Mouse (Mus musculus) heart, embryonic 15.5 days (tissue): ENCODE data around the gene Irak2. TPM values are rescaled to one million over a fixed set of nuclear protein-coding genes. Genes with fewer than 3 reads are reported as not detected.

ENCODE experiments used
- ATAC-seq: fragments of 200-750 bp; cut with Nextera tagmentation; replicated peaks from 2 replicates; pipeline ENCODE4 v1.8.0; 2017; ENCODE audit warnings: low read depth, moderate TSS enrichment; ENCODE audit not compliant: insufficient number of reproducible peaks, insufficient read depth, low FRiP score
- H3K27ac ChIP-seq: fragments of 300-500 bp; sonication (generic); 2 replicates; pipeline ENCODE4 v1.5.1; 2015; ENCODE audit warnings: mild to moderate bottlenecking, inconsistent platforms
- H3K27me3 ChIP-seq: fragments of 300-500 bp; sonication (generic); 2 replicates; pipeline ENCODE4 v1.6.1; 2015; ENCODE audit warnings: inconsistent platforms
- H3K36me3 ChIP-seq: fragments of 300-500 bp; sonication (generic); 2 replicates; pipeline ENCODE4 v1.6.1; 2015; ENCODE audit warnings: mild to moderate bottlenecking, inconsistent platforms
- H3K4me1 ChIP-seq: fragments of 300-500 bp; sonication (generic); replicated peaks from 2 replicates; pipeline ENCODE4 v1.6.1; 2015; ENCODE audit warnings: inconsistent platforms
- H3K4me2 ChIP-seq: fragments of 300-500 bp; sonication (generic); 2 replicates; pipeline ENCODE4 v1.6.1; 2015; ENCODE audit warnings: inconsistent platforms, mild to moderate bottlenecking, moderate library complexity
- H3K4me3 ChIP-seq: fragments of 300-500 bp; sonication (generic); 2 replicates; pipeline ENCODE4 v1.5.1; 2015; ENCODE audit warnings: mild to moderate bottlenecking, inconsistent platforms
- H3K9ac ChIP-seq: fragments of 300-500 bp; sonication (generic); 2 replicates; pipeline ENCODE4 v1.6.1; 2015; ENCODE audit warnings: mild to moderate bottlenecking, inconsistent platforms
- H3K9me3 ChIP-seq: fragments of 300-500 bp; sonication (generic); replicated peaks from 2 replicates; pipeline ENCODE4 v1.6.1; 2016; ENCODE audit warnings: inconsistent platforms
- WGBS: fragments of 180-500 bp; shearing (Covaris S2); methylation state at CpG from one replicate; pipeline ENCODE4 v1.1.7; 2015; ENCODE audit warnings: mixed read lengths; 5-methylcytosine and 5-hydroxymethylcytosine counted together
- polyA plus RNA-seq: library from polyadenylated mRNA; unstranded; fragments of >200 nt; fragmentation: Nextera tagmentation; extraction: Ambion mirVana; gene quantifications from 2 replicates; pipeline ENCODE4 v1.2.1, GENCODE M21; 2015

Irak2 gene
- polyA plus RNA-seq = 4.7 and 5.6 TPM in 2 replicates

DNA sequence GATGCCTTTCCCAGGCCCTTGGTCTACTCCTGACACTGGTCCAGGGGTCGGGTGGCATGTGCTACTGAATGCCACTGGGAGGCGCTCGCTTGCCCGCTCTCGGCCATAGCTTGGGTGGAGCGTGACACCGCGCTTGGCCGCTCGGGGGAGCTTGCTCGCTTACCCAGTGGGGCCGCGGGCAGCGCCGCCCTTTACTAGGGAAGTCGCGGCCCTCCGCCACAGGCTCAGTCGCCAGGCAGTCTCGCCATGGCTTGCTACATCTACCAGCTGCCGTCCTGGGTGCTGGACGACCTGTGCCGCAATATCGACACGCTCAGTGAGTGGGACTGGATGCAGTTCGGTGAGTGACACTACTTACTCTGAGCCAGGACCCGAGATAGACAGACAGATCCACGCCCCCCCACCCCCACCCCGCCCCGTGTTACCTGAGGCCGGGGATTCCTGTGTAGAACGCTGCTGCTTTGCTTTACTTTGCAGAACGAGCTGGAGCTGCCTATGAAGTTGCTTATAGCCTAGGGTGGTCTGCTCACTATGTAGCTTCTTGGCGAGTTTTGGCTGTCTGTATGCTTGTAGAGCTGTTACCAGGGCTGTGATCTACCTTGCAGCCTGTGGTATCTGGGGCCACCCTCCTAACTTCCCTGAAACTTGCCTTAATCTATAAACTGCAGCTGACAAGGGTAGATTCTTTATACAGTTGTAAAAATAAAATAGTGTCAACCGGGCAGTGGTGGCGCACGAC lies at the start of gene Irak2:
Gene Irak2, plus strand, starts transcription at position 166 of the 739 bp plus-strand sequence.
- H3K9me3 ChIP-seq = no peaks in the 10 kb centered on the region
- H3K27ac ChIP-seq = 0 out of 2 replicates have a peak within 1 kb of the TSS, but pooled peaks have one; percentile 41
- H3K36me3 ChIP-seq = no peaks in the 10 kb centered on the region
- H3K27me3 ChIP-seq = no peaks in the 10 kb centered on the region
- peak within 1 kb of the TSS; percentile 68 for H3K9ac ChIP-seq
- peak within 1 kb of the TSS; percentile 62 for H3K4me3 ChIP-seq
- WGBS = 7% methylated on average over 37 of the region's 37 CpGs
- peak; percentile 94 for ATAC-seq
- H3K4me1 ChIP-seq = peaks cover 5% of the 10 kb centered on the region; the same call in 1 of the 2 replicates
- peak within 1 kb of the TSS; percentile 68 for H3K4me2 ChIP-seq

DNA sequence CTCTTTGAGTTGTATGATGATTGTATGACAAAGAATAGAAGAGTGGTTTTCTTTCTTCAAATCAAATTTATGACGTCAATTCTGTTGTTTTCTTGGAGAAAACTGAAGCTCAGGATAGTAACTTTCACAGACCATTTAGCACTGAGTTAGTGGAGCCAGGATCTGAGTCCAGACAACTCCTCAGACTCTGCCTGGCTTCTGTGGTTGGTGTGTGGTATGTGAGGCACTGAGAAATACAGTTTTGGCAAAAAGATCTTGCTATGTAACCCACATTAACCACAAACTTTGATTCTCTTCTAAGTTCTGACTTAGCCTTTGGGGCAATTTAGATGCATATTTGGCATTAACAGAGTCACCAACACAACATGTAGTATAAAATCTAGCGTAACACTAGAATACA lies 45.6 kb upstream of the Irak2 start:
- Histone ChIP-seq H3K4me1 (no peaks in the 10 kb centered on the region), H3K9me3 (no peaks in the 10 kb centered on the region), H3K36me3 (no peaks in the 10 kb centered on the region), H3K9ac (no peak overlapping the region), H3K27ac (no peak overlapping the region), H3K4me3 (no peak overlapping the region), H3K4me2 (no peak overlapping the region), H3K27me3 (no peaks in the 10 kb centered on the region)
- WGBS = 94% methylated on average over 2 of the region's 2 CpGs
- ATAC-seq = no peak

DNA sequence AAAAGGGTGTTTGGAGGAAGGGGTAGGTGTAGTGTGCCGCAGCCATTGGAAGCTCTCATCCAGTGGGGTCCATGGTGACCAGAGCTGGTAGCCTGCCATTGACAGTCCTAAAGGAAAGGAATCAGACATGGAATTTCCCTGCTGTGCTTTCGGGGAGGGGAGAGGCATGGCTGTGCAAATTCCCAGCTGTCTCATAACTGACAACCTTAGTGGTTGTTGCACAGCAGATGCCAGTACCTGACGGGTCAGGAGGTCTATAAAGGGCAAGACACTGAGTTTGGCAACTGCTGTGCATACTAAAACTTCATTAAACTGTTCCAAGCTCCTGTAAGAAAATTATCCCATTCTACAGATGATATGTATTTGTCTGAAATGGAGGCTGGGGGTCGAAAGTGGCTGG lies 40.3 kb upstream of the Irak2 start:
- Histone ChIP-seq H3K36me3 (no peaks in the 10 kb centered on the region), H3K9me3 (no peaks in the 10 kb centered on the region), H3K9ac (no peak overlapping the region), H3K4me1 (peaks cover 7% of the 10 kb centered on the region; the same call in 1 of the 2 replicates), H3K4me3 (no peak overlapping the region), H3K27me3 (no peaks in the 10 kb centered on the region), H3K27ac (no peak overlapping the region), H3K4me2 (no peak overlapping the region)
- no peak for ATAC-seq
- WGBS = 82% methylated on average over 4 of the region's 4 CpGs

DNA sequence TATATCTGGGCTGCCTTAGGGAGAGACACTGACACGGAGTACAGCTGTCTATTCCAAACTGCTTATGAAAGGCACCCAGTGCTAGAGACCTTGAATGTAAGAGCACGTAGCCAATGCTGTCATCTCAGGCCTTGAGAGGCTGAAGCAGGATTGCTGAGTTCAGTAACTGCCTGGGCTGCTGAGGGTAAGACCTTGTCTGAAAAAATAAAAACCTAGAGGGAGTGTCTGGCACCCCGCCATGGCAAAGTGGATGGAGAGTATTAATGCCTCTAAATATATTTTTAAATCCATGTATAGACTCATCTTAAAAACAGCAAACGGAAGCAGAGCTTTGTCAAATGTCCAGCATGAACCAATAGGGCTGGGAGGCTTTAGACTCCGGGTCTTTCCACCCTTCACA lies 38.4 kb upstream of the Irak2 start:
- no peaks in the 10 kb centered on the region for H3K27me3 ChIP-seq
- H3K27ac ChIP-seq = no peak overlapping the region
- 55% methylated on average over 5 of the region's 5 CpGs for WGBS
- H3K4me3 ChIP-seq = no peak overlapping the region
- peaks cover 11% of the 10 kb centered on the region; the same call in 1 of the 2 replicates for H3K4me1 ChIP-seq
- no peaks in the 10 kb centered on the region for H3K9me3 ChIP-seq
- H3K36me3 ChIP-seq = no peaks in the 10 kb centered on the region
- no peak overlapping the region for H3K9ac ChIP-seq
- ATAC-seq = no peak
- H3K4me2 ChIP-seq = no peak overlapping the region

DNA sequence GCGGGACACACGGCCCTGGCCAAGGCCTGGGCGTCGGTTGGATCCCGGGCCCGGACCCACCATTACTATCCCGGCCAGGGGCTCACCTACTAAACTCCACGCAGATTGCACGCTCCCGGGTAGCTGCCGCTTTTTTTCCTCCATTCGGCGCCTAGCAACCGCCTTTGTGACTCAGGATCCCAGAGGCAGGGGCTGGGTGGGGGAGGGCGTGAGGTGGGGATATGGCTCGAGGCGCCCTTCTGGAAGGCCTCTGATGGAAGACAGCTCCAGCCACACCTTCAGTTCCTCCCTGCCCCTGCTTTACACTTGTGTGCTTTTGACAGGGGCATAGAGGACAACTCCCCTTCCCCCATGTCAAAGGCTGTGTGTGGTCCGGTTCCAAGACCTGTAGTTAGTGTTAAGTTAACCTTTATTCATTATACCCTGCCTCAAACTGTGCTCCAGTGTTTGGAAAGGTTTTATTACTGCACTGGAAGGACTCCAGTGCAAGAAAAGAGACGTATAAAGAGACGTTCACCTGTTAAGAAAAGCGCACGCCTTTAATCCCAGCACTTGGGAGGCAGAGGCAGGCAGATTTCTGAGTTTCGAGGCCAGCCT lies 37.6 kb upstream of the Irak2 start, which contains the start of gene Fancd2os:
Gene Fancd2os, minus strand, starts transcription at position 173 of the 597 bp plus-strand sequence.
- Histone ChIP-seq H3K4me2 (no peak within 1 kb of the TSS), H3K36me3 (no peaks in the 10 kb centered on the region), H3K9ac (no peak within 1 kb of the TSS), H3K27ac (no peak within 1 kb of the TSS), H3K4me3 (no peak within 1 kb of the TSS), H3K27me3 (no peaks in the 10 kb centered on the region), H3K9me3 (no peaks in the 10 kb centered on the region), H3K4me1 (peaks cover 15% of the 10 kb centered on the region)
- WGBS = 51% methylated on average over 23 of the region's 23 CpGs
- no peak for ATAC-seq

DNA sequence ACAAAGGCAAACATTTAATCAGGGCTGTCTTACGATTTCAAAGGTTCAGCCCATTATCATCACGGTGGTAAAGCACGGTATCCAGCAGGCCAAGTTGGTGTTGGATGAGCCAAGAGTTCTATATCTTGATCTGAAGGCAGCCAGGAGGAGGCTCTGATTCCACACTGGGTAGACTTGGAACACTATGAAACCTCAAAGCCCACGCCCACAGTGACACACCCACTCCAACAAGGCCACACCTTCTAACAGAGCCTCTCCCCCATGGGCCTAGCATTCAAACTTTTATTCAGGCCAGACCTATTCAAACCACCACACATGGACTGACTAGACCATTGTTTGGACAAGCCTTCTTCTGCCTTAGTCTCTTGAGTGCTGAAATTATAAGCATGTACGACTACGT lies 35.4 kb upstream of the Irak2 start:
- Histone ChIP-seq H3K4me3 (no peak overlapping the region), H3K9ac (no peak overlapping the region), H3K27me3 (no peaks in the 10 kb centered on the region), H3K27ac (no peak overlapping the region), H3K4me2 (no peak overlapping the region), H3K4me1 (peaks cover 22% of the 10 kb centered on the region), H3K36me3 (no peaks in the 10 kb centered on the region), H3K9me3 (no peaks in the 10 kb centered on the region)
- 85% methylated on average over 6 of the region's 6 CpGs for WGBS
- ATAC-seq = no peak

DNA sequence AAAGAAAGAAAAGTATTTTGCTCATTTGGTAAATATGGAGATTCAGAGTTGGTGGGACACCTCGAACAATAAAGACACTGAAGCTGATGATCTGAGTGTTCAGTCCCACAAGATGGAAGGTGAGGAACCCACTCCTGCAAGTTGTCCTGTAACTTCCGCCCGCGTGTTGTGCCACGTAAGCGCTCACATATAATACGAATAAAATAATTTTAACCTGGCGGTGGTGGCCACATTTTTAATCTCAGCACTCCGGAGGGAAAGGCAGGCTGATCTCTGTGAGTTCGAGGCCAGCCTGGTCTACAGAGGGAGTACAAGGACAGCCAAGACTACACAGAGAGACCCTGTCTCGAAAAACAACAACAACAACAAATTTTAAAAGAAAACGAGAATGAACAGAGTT lies 34.3 kb upstream of the Irak2 start:
- WGBS = 51% methylated on average over 12 of the region's 12 CpGs
- peak overlapping the region; percentile 88 for H3K27ac ChIP-seq

DNA sequence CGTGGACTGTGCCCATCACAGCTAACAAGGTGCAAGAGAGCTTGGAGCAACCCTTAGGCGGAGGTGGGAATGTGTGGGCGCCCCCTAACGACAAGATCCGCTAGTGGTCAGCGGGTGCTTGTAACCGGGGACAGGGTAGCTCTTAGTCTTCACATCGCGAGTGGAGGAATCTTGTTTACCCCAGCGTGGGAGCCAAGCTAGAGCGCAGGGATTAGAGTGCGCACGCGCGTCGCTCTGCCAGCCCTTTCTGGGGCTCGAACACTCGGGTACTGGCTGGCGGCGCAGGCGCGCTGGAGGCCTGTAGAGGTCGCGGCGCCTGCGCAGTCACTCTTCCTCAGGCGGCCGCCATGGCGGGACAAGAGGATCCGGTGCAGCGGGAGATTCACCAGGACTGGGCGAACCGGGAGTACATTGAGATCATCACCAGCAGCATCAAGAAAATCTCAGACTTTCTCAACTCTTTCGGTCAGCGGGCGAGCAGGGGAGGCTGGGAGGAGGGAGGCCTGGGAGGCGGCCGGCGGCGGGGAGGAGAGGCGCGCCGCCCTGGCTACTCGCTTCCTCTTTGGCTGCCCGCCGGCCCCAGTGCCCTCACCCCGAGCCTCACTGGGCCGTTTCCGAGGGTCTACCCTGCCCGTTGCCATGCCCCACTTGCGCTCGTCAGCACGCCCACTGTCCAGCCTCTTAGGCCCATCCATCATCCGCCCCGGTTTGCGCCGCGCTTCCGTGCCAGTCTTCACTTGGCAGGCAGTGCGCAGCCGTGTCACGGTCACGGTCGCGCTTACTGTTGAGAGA lies 33.6 kb upstream of the Irak2 start, which contains the start of gene Brk1:
Gene Brk1, plus strand, starts transcription at position 341 of the 792 bp plus-strand sequence.
- peak within 1 kb of the TSS; percentile 66 for H3K4me2 ChIP-seq
- peak within 1 kb of the TSS; percentile 87 for H3K4me3 ChIP-seq
- H3K4me1 ChIP-seq = peaks cover 22% of the 10 kb centered on the region
- H3K36me3 ChIP-seq = no peaks in the 10 kb centered on the region
- ATAC-seq = peak; percentile 90
- no peaks in the 10 kb centered on the region for H3K27me3 ChIP-seq
- under 1% methylated on average over 65 of the region's 65 CpGs for WGBS
- no peaks in the 10 kb centered on the region for H3K9me3 ChIP-seq
- H3K9ac ChIP-seq = peak within 1 kb of the TSS; percentile 91
- peak within 1 kb of the TSS; percentile 88 for H3K27ac ChIP-seq

More for the DNA sequence above, 34.3 kb upstream of the Irak2 start:
- H3K9me3 ChIP-seq = no peaks in the 10 kb centered on the region
- no peak for ATAC-seq
- peak overlapping the region; percentile 87 for H3K4me3 ChIP-seq
- H3K9ac ChIP-seq = peak overlapping the region; percentile 91
- peak overlapping the region; percentile 66 for H3K4me2 ChIP-seq
- peaks cover 22% of the 10 kb centered on the region for H3K4me1 ChIP-seq
- H3K27me3 ChIP-seq = no peaks in the 10 kb centered on the region
- no peaks in the 10 kb centered on the region for H3K36me3 ChIP-seq

DNA sequence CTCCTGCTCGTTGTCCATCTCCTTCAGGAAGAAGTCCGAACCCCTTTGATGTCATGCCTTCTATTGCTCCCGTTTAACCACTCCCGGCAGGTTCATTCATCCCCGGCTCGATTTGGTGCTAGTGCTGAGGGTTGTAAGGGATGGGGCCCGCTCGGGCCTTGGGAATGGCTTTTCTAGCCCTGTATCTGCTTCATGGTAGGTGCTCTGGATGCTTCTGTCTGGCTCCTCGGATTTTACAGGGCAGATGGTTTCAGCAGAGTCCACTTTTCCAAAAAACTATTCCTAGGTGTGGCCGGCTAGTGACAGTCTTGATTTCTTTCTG lies 33.1 kb upstream of the Irak2 start:
- Histone ChIP-seq H3K27me3 (no peaks in the 10 kb centered on the region), H3K36me3 (no peaks in the 10 kb centered on the region), H3K4me2 (peak overlapping the region; percentile 66), H3K4me1 (peaks cover 17% of the 10 kb centered on the region), H3K27ac (peak overlapping the region; percentile 88), H3K9me3 (no peaks in the 10 kb centered on the region), H3K9ac (peak overlapping the region; percentile 91), H3K4me3 (peak overlapping the region; percentile 87)
- peak; percentile 29; the same call in 1 of the 2 replicates for ATAC-seq
- WGBS = 4% methylated on average over 10 of the region's 10 CpGs

DNA sequence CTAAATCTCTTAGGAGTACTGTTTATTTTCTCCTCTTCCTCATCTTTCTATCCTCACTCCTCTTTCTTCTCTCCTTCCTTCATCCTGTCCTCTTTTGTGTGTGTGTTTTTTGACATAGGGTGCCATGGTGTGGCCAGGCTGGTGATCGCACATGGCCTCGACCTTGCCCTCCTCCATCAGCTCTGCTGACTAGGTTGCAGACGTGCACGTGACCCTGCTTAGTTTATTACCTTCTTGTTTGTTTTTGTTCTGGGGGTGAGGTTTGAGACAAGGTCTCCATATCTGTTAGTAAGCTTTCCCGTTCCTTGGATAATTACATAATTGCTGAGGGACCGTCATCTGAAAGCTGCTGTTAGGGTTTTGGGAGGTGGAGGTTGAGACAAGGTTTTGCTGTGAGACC lies 29.4 kb upstream of the Irak2 start:
- H3K9me3 ChIP-seq = no peaks in the 10 kb centered on the region
- ATAC-seq = no peak
- H3K9ac ChIP-seq = no peak overlapping the region
- peaks cover 4% of the 10 kb centered on the region for H3K36me3 ChIP-seq
- no peak overlapping the region for H3K27ac ChIP-seq
- H3K4me3 ChIP-seq = no peak overlapping the region
- H3K4me2 ChIP-seq = no peak overlapping the region
- H3K27me3 ChIP-seq = no peaks in the 10 kb centered on the region
- 81% methylated on average over 6 of the region's 6 CpGs for WGBS
- peaks cover 35% of the 10 kb centered on the region for H3K4me1 ChIP-seq

DNA sequence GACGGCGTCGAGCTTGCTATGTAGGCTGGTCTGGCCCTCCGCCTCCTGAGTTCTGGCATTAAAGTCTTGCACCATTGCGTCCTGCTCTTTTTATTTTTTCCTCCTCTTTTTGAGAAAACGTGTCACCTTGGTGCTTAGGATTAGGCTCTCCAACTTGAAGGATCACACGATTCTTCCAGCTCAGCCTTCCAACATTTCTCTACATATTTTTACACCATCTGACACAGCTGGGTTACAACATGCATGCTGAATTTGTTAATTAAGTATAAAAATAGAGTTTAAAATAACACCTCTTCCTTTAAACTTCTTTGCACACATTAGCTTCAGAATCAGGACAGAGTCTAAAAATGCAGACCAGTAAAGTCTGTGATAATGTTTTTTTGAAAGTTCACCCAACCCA lies 29.0 kb upstream of the Irak2 start:
- Histone ChIP-seq H3K27me3 (no peaks in the 10 kb centered on the region), H3K27ac (no peak overlapping the region), H3K9me3 (no peaks in the 10 kb centered on the region), H3K4me2 (no peak overlapping the region), H3K4me1 (peaks cover 32% of the 10 kb centered on the region), H3K36me3 (peaks cover 8% of the 10 kb centered on the region), H3K9ac (no peak overlapping the region), H3K4me3 (no peak overlapping the region)
- ATAC-seq = no peak
- 89% methylated on average over 7 of the region's 7 CpGs for WGBS
